Mouse (Mus musculus) midbrain, embryonic 12.5 days (tissue): Measurements from ENCODE around the gene Klhl22. TPM values are rescaled to one million over a fixed set of nuclear protein-coding genes. Genes with fewer than 3 reads are reported as not detected.

ENCODE experiments used
- ATAC-seq: fragments of 200-750 bp; cut with Nextera tagmentation; 2 replicates; pipeline ENCODE4 v1.8.0; 2017; ENCODE audit warnings: low read depth, moderate TSS enrichment, moderate library complexity; ENCODE audit not compliant: low FRiP score
- H3K27ac ChIP-seq: fragments of 300-500 bp; sonication (generic); replicated peaks from 2 replicates; pipeline ENCODE4 v1.5.1; 2016; ENCODE audit warnings: mild to moderate bottlenecking
- H3K27me3 ChIP-seq: fragments of 300-500 bp; sonication (generic); 2 replicates; pipeline ENCODE4 v1.6.1; 2016; ENCODE audit warnings: mild to moderate bottlenecking
- H3K36me3 ChIP-seq: fragments of 300-500 bp; sonication (generic); 2 replicates; pipeline ENCODE4 v1.6.1; 2016
- H3K4me1 ChIP-seq: fragments of 300-500 bp; sonication (generic); 2 replicates; pipeline ENCODE4 v1.6.1; 2016
- H3K4me2 ChIP-seq: fragments of 300-500 bp; sonication (generic); replicated peaks from 2 replicates; pipeline ENCODE4 v1.6.1; 2016; ENCODE audit warnings: mild to moderate bottlenecking, moderate library complexity
- H3K4me3 ChIP-seq: fragments of 300-500 bp; sonication (generic); 2 replicates; pipeline ENCODE4 v1.5.1; 2016; ENCODE audit warnings: mild to moderate bottlenecking
- H3K9ac ChIP-seq: fragments of 300-500 bp; sonication (generic); replicated peaks from 2 replicates; pipeline ENCODE4 v1.6.1; 2016; ENCODE audit warnings: mild to moderate bottlenecking, moderate library complexity
- H3K9me3 ChIP-seq: fragments of 300-500 bp; sonication (generic); 2 replicates; pipeline ENCODE4 v1.6.1; 2016; ENCODE audit warnings: mild to moderate bottlenecking
- whole genome bisulfite sequencing: fragments of 180-500 bp; shearing (Covaris S2); methylation state at CpG from one replicate; pipeline ENCODE4 v1.1.7; 2016; 5-methylcytosine and 5-hydroxymethylcytosine counted together
- polyA plus RNA-seq: library from polyadenylated mRNA; unstranded; fragments of >200 nt; fragmentation: Nextera tagmentation; extraction: Ambion mirVana; gene quantifications from 2 replicates; pipeline ENCODE4 v1.2.1, GENCODE M21; 2016

The Klhl22 gene
- polyA plus RNA-seq, 1 experiment from 2014 or later = 57.9 TPM

- no peak overlapping the region for H3K4me2 ChIP-seq
- 95% methylated on average over 2 of the region's 2 CpGs for WGBS
- no peaks in the 10 kb centered on the region for H3K36me3 ChIP-seq
- H3K4me3 ChIP-seq = no peak overlapping the region
- H3K9me3 ChIP-seq = no peaks in the 10 kb centered on the region
- no peak overlapping the region for H3K9ac ChIP-seq
- peaks cover 7% of the 10 kb centered on the region for H3K4me1 ChIP-seq
- H3K27ac ChIP-seq = no peak overlapping the region
- ATAC-seq = no peak
- H3K27me3 ChIP-seq = peaks cover 46% of the 10 kb centered on the region
Measured at GRCm38 (mm10) chr16:17828229-17828628, 68.8 kb downstream of the Klhl22 start.

- H3K27me3 ChIP-seq = peaks cover 50% of the 10 kb centered on the region
- no peak overlapping the region for H3K9ac ChIP-seq
Measured at GRCm38 (mm10) chr16:17828867-17829266, 69.4 kb downstream of the Klhl22 start.

GRCm38 (mm10) chr16:17830385-17831178 lies 71.2 kb downstream of the Klhl22 start:
- no peak overlapping the region for H3K4me2 ChIP-seq

More at GRCm38 (mm10) chr16:17828867-17829266, 69.4 kb downstream of the Klhl22 start:
- Histone ChIP-seq H3K9me3 (no peaks in the 10 kb centered on the region), H3K36me3 (no peaks in the 10 kb centered on the region), H3K4me1 (peaks cover 12% of the 10 kb centered on the region), H3K27ac (no peak overlapping the region), H3K4me2 (no peak overlapping the region), H3K4me3 (no peak overlapping the region)
- 77% methylated on average over 3 of the region's 3 CpGs for WGBS
- ATAC-seq = no peak

GRCm38 (mm10) chr16:17831781-17832180 lies 72.4 kb downstream of the Klhl22 start:
- Histone ChIP-seq H3K9me3 (no peaks in the 10 kb centered on the region), H3K27ac (no peak overlapping the region), H3K4me3 (no peak overlapping the region), H3K36me3 (no peaks in the 10 kb centered on the region), H3K4me2 (no peak overlapping the region), H3K27me3 (peaks cover 75% of the 10 kb centered on the region), H3K4me1 (peaks cover 12% of the 10 kb centered on the region), H3K9ac (no peak overlapping the region)
- 10% methylated on average over 11 of the region's 11 CpGs for WGBS
- ATAC-seq = no peak

More at GRCm38 (mm10) chr16:17830385-17831178, 71.2 kb downstream of the Klhl22 start:
- Histone ChIP-seq H3K36me3 (no peaks in the 10 kb centered on the region), H3K9me3 (no peaks in the 10 kb centered on the region), H3K27ac (no peak overlapping the region), H3K27me3 (peaks cover 63% of the 10 kb centered on the region), H3K4me1 (peaks cover 12% of the 10 kb centered on the region), H3K4me3 (no peak overlapping the region), H3K9ac (no peak overlapping the region)
- no peak for ATAC-seq
- 54% methylated on average over 10 of the region's 10 CpGs for WGBS

DNA sequence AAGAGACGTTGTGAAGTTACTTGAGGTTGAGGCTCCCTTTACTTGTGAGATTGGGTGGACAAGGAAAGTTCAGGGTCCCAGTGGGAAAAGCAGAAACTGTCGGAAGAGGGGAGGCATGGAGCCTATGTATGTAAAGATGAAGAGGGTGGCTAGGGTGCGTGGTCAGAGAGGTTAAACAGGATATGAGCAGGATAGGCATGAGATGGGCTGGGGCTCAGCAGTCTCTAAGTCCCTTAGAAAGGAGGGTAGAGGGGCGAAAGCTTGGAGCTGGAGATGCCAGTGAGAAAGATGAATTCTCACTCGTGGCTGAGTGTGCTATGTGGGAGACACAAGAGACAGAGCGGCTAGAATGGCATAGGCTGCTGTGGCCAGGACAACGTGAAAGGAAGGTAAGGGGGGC lies 73.4 kb downstream of the Klhl22 start, which contains the start of gene B830017H08Rik:
TSS of gene B830017H08Rik (plus strand) at position 301 of the 400 bp plus-strand sequence.
- no peaks in the 10 kb centered on the region for H3K36me3 ChIP-seq
- H3K27ac ChIP-seq = peak within 1 kb of the TSS; percentile 60
- peaks cover 86% of the 10 kb centered on the region for H3K27me3 ChIP-seq
- WGBS = 21% methylated on average over 7 of the region's 7 CpGs
- no peak for ATAC-seq
- peak within 1 kb of the TSS; percentile 68 for H3K9ac ChIP-seq
- peak within 1 kb of the TSS; percentile 62 for H3K4me3 ChIP-seq
- H3K9me3 ChIP-seq = no peaks in the 10 kb centered on the region
- peak within 1 kb of the TSS; percentile 92 for H3K4me2 ChIP-seq
- H3K4me1 ChIP-seq = peaks cover 12% of the 10 kb centered on the region

GRCm38 (mm10) chr16:17833321-17833680 lies 73.9 kb downstream of the Klhl22 start:
- WGBS = under 1% methylated on average over 37 of the region's 37 CpGs
- H3K4me1 ChIP-seq = peaks cover 12% of the 10 kb centered on the region
- peak overlapping the region; percentile 92 for H3K4me2 ChIP-seq

GRCm38 (mm10) chr16:17833681-17834399 lies 74.4 kb downstream of the Klhl22 start:
- Histone ChIP-seq H3K36me3 (no peaks in the 10 kb centered on the region), H3K4me2 (peak overlapping the region; percentile 92), H3K4me3 (peak overlapping the region; percentile 62), H3K9me3 (no peaks in the 10 kb centered on the region), H3K27me3 (peaks cover 89% of the 10 kb centered on the region), H3K9ac (peak overlapping the region; percentile 68), H3K27ac (peak overlapping the region; percentile 60), H3K4me1 (peaks cover 12% of the 10 kb centered on the region)
- peak; percentile 65 for ATAC-seq
- WGBS = under 1% methylated on average over 62 of the region's 103 CpGs

More at GRCm38 (mm10) chr16:17833321-17833680, 73.9 kb downstream of the Klhl22 start:
- Histone ChIP-seq H3K9ac (peak overlapping the region; percentile 68), H3K27ac (peak overlapping the region; percentile 60), H3K36me3 (no peaks in the 10 kb centered on the region), H3K9me3 (no peaks in the 10 kb centered on the region), H3K27me3 (peaks cover 89% of the 10 kb centered on the region), H3K4me3 (peak overlapping the region; percentile 62)
- peak; percentile 66 for ATAC-seq

GRCm38 (mm10) chr16:17834543-17834942 lies 75.1 kb downstream of the Klhl22 start:
- ATAC-seq = no peak
- Histone ChIP-seq H3K9me3 (no peaks in the 10 kb centered on the region), H3K4me1 (peaks cover 12% of the 10 kb centered on the region), H3K36me3 (peaks cover 3% of the 10 kb centered on the region; the same call in 1 of the 2 replicates), H3K4me2 (peak overlapping the region; percentile 92), H3K4me3 (peak overlapping the region; percentile 62), H3K9ac (peak overlapping the region; percentile 68), H3K27me3 (peaks cover 86% of the 10 kb centered on the region), H3K27ac (no peak overlapping the region)
- WGBS = 54% methylated on average over 7 of the region's 7 CpGs

- no peak overlapping the region for H3K27ac ChIP-seq
- ATAC-seq = no peak
- WGBS = 64% methylated on average over 13 of the region's 13 CpGs
Measured at GRCm38 (mm10) chr16:17835481-17835880, 76.1 kb downstream of the Klhl22 start.

DNA sequence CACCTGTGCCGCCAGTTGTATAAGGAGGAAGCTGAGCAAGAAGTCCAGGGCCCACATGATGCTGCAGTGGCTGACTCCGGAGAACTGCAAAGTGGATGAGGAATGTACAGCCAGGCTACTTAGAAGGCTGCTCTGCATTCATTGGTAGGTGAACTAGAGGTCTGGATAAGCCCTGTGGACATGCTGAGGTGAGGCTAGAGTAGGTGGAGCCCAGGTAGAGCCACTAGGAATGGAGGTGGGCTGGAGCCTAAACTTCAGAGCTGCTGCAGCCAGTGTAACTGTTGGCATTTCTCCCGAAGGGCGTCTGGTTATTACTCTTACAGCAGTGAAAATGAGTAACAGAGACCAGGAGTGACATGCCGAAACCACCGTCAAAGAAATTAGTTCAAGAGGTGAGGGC lies 78.6 kb downstream of the Klhl22 start, which contains the start of gene Car15:
TSS of gene Car15 (minus strand) at position 314 of the 400 bp plus-strand sequence.
- H3K27ac ChIP-seq = no peak within 1 kb of the TSS
- H3K27me3 ChIP-seq = peaks cover 51% of the 10 kb centered on the region
- peaks cover 7% of the 10 kb centered on the region for H3K4me1 ChIP-seq
- H3K4me3 ChIP-seq = no peak within 1 kb of the TSS
- peaks cover 36% of the 10 kb centered on the region for H3K36me3 ChIP-seq
- H3K9me3 ChIP-seq = no peaks in the 10 kb centered on the region
- H3K9ac ChIP-seq = no peak within 1 kb of the TSS
- no peak within 1 kb of the TSS for H3K4me2 ChIP-seq
- ATAC-seq = no peak
- WGBS = 82% methylated on average over 6 of the region's 6 CpGs

More at GRCm38 (mm10) chr16:17835481-17835880, 76.1 kb downstream of the Klhl22 start:
- Histone ChIP-seq H3K9ac (no peak overlapping the region), H3K4me3 (no peak overlapping the region), H3K9me3 (no peaks in the 10 kb centered on the region), H3K4me2 (no peak overlapping the region), H3K27me3 (peaks cover 77% of the 10 kb centered on the region), H3K4me1 (peaks cover 12% of the 10 kb centered on the region), H3K36me3 (peaks cover 10% of the 10 kb centered on the region; the same call in 1 of the 2 replicates)

DNA sequence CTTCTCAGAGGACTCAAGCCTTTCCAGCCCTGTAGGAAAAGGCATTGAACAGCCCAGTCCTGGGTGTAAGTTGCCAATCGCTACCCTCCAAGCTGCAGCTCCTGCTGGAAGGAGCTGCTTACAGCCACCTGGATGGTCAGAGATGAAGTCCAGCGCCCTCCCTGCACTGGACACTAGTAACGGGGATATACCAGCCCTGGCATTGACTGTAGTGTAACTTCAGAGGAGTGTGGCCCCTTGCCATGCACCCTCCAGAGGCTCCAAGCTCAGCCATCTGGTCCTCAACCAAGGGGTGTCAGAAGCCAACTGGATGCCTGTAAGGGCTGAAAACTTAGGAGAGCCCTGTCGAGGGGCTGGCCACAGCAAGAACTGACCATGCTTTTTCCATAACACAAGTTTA lies 80.6 kb downstream of the Klhl22 start:
- Histone ChIP-seq H3K4me1 (no peaks in the 10 kb centered on the region), H3K36me3 (peaks cover 55% of the 10 kb centered on the region), H3K4me3 (no peak overlapping the region), H3K9me3 (no peaks in the 10 kb centered on the region), H3K27ac (no peak overlapping the region), H3K9ac (no peak overlapping the region), H3K27me3 (peaks cover 32% of the 10 kb centered on the region), H3K4me2 (no peak overlapping the region)
- ATAC-seq = no peak
- 88% methylated on average over 4 of the region's 4 CpGs for WGBS

DNA sequence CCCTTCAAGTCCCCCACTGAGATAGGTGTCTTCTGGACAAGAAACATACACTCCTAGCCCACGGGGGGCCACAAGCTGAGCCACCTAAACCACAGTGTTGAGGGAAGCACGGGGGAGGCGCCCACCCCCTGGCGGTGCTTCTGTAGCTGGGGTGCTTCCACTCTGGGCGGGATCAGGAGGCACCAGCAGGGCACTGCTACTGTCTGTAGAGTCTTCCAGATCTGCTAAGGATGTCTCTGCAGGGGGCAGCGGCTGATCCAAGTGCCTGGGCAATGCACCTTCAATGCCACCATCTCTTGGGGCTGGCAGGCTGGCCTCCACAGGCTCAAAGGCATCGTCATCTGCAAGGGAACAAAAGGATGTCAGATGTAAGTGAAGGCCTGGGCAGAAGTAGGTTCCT lies 83.0 kb downstream of the Klhl22 start:
- Histone ChIP-seq H3K4me3 (no peak overlapping the region), H3K4me1 (no peaks in the 10 kb centered on the region), H3K27ac (no peak overlapping the region), H3K36me3 (peaks cover 80% of the 10 kb centered on the region), H3K4me2 (no peak overlapping the region), H3K27me3 (0 out of 2 replicates have a peak, but pooled peaks cover 7% of the 10 kb centered on the region), H3K9ac (no peak overlapping the region), H3K9me3 (no peaks in the 10 kb centered on the region)
- WGBS = 95% methylated on average over 7 of the region's 7 CpGs
- no peak for ATAC-seq
